Mouse (Mus musculus) neural tube, embryonic 14.5 days (tissue): ENCODE data around the gene Olig3. TPM values are rescaled to one million over a fixed set of nuclear protein-coding genes. Genes with fewer than 3 reads are reported as not detected.

ENCODE experiments used
- ATAC-seq: fragments of 200-750 bp; cut with Nextera tagmentation; 2 replicates; pipeline ENCODE4 v1.8.0; 2017; ENCODE audit warnings: low read depth, mild to moderate bottlenecking, moderate TSS enrichment, moderate library complexity
- H3K27ac ChIP-seq: fragments of 300-500 bp; sonication (generic); 2 replicates; pipeline ENCODE4 v1.5.1; 2014; ENCODE audit warnings: low read depth, mild to moderate bottlenecking, control low read depth, low read length, moderate library complexity, mixed read lengths
- H3K27me3 ChIP-seq: fragments of 300-500 bp; sonication (generic); 2 replicates; pipeline ENCODE4 v1.6.1; 2014; ENCODE audit warnings: low read length; ENCODE audit not compliant: control insufficient read depth, insufficient read depth
- H3K36me3 ChIP-seq: fragments of 300-500 bp; sonication (generic); 2 replicates; pipeline ENCODE4 v1.6.1; 2014; ENCODE audit warnings: low read length, mixed read lengths; ENCODE audit not compliant: control insufficient read depth, insufficient read depth
- H3K4me1 ChIP-seq: fragments of 300-500 bp; sonication (generic); 2 replicates; pipeline ENCODE4 v1.6.1; 2014; ENCODE audit warnings: low read length; ENCODE audit not compliant: control insufficient read depth, insufficient read depth
- H3K4me2 ChIP-seq: fragments of 300-500 bp; sonication (generic); 2 replicates; pipeline ENCODE4 v1.6.1; 2014; ENCODE audit warnings: mild to moderate bottlenecking, low read depth, low read length, control low read depth
- H3K4me3 ChIP-seq: fragments of 300-500 bp; sonication (generic); 2 replicates; pipeline ENCODE4 v1.5.1; 2014; ENCODE audit warnings: low read depth, low read length, control low read depth, mixed read lengths
- H3K9ac ChIP-seq: fragments of 300-500 bp; sonication (generic); replicated peaks from 2 replicates; pipeline ENCODE4 v1.6.1; 2014; ENCODE audit warnings: low read depth, mild to moderate bottlenecking, control low read depth, low read length, mixed read lengths
- H3K9me3 ChIP-seq: fragments of 300-500 bp; sonication (generic); 2 replicates; pipeline ENCODE4 v1.6.1; 2016; ENCODE audit warnings: low read length; ENCODE audit not compliant: control insufficient read depth
- WGBS: fragments of 180-500 bp; shearing (Covaris S2); extraction: QIAGEN DNeasy Blood & Tissue Kit; methylation state at CpG from one replicate; pipeline ENCODE4 v1.1.7; 2014; 5-methylcytosine and 5-hydroxymethylcytosine counted together
- polyA plus RNA-seq: library from polyadenylated mRNA; unstranded; fragments of >200 nt; fragmentation: Nextera tagmentation; extraction: Ambion mirVana; gene quantifications from 2 replicates; pipeline ENCODE4 v1.2.1, GENCODE M21; 2014

Gene Olig3
- polyA plus RNA-seq, 1 experiment from 2014 or later = 15.9 TPM

DNA sequence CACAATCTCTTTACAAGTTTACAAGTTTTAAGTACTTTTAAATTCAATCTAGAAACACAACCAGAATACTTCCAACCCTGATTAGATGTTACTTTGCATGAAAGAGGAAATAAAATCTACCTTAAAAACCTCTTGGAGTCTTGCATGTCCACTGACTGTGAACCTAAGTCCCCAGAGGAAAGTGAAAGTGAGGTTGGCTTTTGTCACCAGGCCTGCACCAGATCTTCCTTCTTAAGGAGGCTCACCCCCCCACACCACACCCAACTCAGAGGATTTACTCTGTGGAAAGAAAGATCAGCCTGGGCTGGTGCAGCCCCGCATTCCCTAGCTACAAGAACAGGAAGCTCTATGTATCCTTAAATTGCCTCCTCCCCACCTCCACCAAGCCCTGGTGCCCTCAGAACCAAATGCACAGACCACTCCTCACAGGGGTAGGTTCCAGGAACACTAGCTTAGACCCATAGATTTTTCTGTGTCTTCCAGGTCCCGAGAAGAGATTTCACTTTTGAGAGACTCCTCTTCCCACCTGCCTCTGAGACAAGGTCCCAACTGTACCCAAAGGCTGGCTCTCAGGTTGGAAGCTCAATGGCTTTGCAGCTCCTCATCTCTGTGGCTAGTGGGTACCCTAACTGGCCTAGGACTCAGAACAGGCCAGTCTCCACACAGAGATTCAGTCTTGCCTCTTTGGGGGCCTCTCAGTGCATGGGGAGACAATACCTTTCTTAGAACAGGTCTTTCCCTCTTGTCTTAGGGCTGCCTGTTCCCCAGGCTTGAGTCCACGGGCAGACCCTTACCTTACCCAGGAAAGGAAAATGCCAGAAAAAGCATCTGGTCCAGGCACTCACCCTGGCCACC, 4.3 kb downstream of the Olig3 start:
- no peak overlapping the region for H3K4me3 ChIP-seq
- no peaks in the 10 kb centered on the region for H3K36me3 ChIP-seq
- no peak overlapping the region for H3K4me2 ChIP-seq

DNA sequence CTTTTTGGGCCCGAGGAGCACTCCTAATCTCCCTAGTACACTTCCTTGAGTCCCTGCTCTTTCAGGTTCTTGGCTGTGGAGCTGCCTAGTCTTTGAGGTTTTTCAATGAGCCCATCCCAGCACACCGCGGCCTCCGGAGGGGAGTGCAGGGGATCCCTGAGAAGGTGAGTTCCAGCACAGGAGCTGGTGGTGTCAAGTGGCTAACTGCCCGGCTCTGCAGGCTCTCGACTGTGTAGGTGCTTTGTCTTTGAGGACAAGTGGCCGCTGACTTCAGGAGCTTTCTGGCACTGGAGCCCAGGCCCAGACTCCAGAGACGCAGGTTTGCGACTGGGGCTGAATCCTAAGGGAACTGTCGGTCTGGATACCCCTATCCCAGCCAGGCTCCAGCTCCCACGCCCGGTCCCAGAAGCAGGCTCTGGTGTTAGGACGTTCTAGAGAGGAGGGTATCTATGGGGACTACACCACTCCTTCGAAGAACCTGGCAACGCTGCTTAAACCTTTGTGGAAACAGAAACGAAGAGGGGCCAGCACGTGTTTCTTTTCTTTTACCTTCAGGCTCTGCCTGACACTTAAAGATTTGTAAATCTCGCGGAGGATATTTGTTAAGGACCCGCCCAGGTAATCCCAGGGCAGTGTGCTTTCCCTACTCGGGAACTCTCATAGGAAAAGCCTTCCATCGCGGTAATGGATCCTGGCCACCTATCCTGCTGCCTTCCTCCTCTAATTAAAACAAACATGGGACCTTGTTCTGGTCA, 5.4 kb downstream of the Olig3 start:
- Histone ChIP-seq H3K9me3 (no peaks in the 10 kb centered on the region), H3K4me3 (no peak overlapping the region), H3K36me3 (no peaks in the 10 kb centered on the region), H3K9ac (no peak overlapping the region), H3K4me2 (no peak overlapping the region), H3K27me3 (peaks cover 80% of the 10 kb centered on the region), H3K27ac (no peak overlapping the region), H3K4me1 (no peaks in the 10 kb centered on the region)
- 8% methylated on average over 23 of the region's 23 CpGs for WGBS
- no peak for ATAC-seq

More for the DNA sequence above, 4.3 kb downstream of the Olig3 start:
- Histone ChIP-seq H3K4me1 (no peaks in the 10 kb centered on the region), H3K9me3 (no peaks in the 10 kb centered on the region), H3K27me3 (peaks cover 78% of the 10 kb centered on the region), H3K27ac (no peak overlapping the region), H3K9ac (no peak overlapping the region)
- ATAC-seq = no peak
- WGBS = 27% methylated on average over 3 of the region's 3 CpGs

DNA sequence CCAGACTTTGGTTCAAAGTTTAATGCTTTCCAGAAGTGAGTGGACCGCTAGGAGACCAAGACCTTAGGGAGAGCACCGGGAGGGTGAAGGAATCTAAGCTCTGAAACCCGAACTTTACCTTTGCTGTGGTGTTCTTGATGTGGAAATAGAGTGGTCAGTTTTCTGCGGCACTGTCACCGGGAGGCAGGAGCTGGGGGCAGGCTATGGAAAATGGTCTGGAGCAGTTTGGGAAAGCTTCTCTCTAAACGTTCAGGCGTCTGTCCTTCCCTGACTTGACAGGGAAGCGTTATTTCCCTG, 5.9 kb downstream of the Olig3 start:
- no peaks in the 10 kb centered on the region for H3K36me3 ChIP-seq
- no peak overlapping the region for H3K27ac ChIP-seq
- H3K9me3 ChIP-seq = no peaks in the 10 kb centered on the region
- peaks cover 80% of the 10 kb centered on the region for H3K27me3 ChIP-seq
- H3K4me2 ChIP-seq = 0 out of 2 replicates have a peak overlapping the region, but pooled peaks have one; percentile 18
- no peaks in the 10 kb centered on the region for H3K4me1 ChIP-seq
- no peak overlapping the region for H3K9ac ChIP-seq
- no peak overlapping the region for H3K4me3 ChIP-seq
- ATAC-seq = no peak
- 3% methylated on average over 8 of the region's 8 CpGs for WGBS

DNA sequence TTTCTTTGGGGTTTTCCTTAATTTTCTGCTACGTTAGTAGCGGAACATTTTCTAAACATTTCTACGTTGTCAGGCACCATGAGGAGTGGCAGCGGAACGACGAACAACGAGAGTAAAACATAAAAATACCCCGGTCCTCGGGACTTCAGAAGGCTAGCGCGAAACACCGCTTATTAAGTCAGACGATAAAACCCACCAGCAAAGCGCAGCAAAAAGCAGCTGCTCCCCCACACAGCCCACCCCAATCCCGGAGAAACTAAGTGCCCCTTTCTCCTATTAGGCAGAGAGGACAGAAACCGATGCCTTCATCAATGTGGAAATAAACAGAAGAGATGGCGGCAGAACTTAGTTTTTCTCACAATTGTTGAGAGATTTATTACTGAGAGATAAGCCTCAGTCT, 6.5 kb downstream of the Olig3 start:
- Histone ChIP-seq H3K4me1 (no peaks in the 10 kb centered on the region), H3K36me3 (no peaks in the 10 kb centered on the region), H3K4me2 (peak overlapping the region; percentile 18; the same call in 1 of the 2 replicates), H3K27me3 (peaks cover 78% of the 10 kb centered on the region), H3K9me3 (no peaks in the 10 kb centered on the region), H3K27ac (no peak overlapping the region), H3K4me3 (no peak overlapping the region), H3K9ac (no peak overlapping the region)
- WGBS = 1% methylated on average over 17 of the region's 17 CpGs
- ATAC-seq = no peak

DNA sequence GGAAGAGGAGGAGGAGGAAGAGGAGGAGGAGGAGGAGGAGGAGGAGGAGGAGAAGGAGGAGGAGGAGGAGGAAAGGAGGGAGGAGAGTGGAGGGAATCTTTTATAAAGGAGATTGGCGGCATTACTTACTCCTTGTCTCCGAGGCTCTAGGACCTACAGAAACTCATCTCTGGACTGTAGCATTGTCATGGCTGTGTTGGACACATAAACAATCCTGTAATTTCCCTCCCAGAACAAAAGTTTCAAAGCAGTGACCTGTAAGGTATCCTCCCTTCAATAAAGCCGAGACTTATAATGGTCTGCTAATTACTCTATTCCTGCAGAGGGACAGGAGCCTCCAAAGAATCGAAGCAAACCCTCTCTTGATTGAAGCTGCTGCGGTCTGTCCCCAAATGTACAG, 7.0 kb downstream of the Olig3 start:
- H3K9me3 ChIP-seq = no peaks in the 10 kb centered on the region
- no peak for ATAC-seq
- WGBS = 6% methylated on average over 5 of the region's 5 CpGs

DNA sequence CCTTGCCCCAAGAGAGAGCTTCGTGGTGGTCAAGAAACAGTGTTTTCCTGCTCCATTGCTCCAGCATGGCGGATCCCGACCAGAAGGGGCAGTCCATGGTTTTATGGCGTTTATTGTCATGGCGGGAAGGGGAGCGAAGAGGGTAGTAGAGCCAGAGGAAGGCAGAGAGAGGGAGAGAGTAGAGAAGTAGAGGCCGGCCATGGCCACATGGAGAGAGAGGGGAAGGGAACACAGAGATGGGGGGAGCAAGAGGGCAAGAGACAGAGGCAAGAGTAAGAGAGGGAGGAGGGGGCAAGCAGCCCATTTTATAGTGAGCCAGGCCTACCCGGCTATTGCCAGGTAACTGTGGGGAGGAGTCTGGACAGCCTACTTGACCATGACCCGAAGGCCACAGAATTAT, 12.8 kb downstream of the Olig3 start:
- no peak overlapping the region for H3K9ac ChIP-seq
- ATAC-seq = no peak
- WGBS = 80% methylated on average over 9 of the region's 9 CpGs
- no peak overlapping the region for H3K27ac ChIP-seq
- no peak overlapping the region for H3K4me3 ChIP-seq
- H3K36me3 ChIP-seq = no peaks in the 10 kb centered on the region
- no peaks in the 10 kb centered on the region for H3K4me1 ChIP-seq
- H3K9me3 ChIP-seq = no peaks in the 10 kb centered on the region
- peaks cover 61% of the 10 kb centered on the region for H3K27me3 ChIP-seq
- H3K4me2 ChIP-seq = no peak overlapping the region

More for the DNA sequence above, 7.0 kb downstream of the Olig3 start:
- Histone ChIP-seq H3K27me3 (peaks cover 74% of the 10 kb centered on the region), H3K9ac (no peak overlapping the region), H3K4me2 (no peak overlapping the region), H3K4me1 (no peaks in the 10 kb centered on the region), H3K36me3 (no peaks in the 10 kb centered on the region), H3K27ac (no peak overlapping the region), H3K4me3 (no peak overlapping the region)

DNA sequence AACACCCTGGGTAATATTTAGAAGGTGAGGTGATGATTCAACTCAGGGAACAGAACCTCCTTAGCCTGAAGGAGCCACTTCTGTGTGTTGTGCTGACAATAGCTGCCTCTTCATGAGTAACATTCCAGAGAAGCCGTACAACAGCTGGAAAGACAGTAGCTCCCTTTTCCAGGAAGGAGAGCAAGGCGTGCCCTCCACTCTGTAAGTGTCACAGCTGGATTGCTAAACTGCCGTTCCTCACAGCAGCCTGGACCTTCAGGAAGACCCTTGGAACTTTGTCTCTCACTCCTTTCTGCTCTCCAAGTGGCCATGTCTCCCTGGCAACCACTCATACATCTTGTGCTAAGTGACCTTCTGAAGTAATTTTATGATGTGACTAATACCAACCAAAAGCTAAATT, 13.8 kb downstream of the Olig3 start:
- ATAC-seq = no peak
- Histone ChIP-seq H3K4me3 (no peak overlapping the region), H3K9me3 (no peaks in the 10 kb centered on the region), H3K36me3 (no peaks in the 10 kb centered on the region), H3K9ac (no peak overlapping the region), H3K4me2 (no peak overlapping the region), H3K27me3 (peaks cover 60% of the 10 kb centered on the region), H3K4me1 (no peaks in the 10 kb centered on the region), H3K27ac (no peak overlapping the region)
- 46% methylated on average over 3 of the region's 3 CpGs for WGBS

DNA sequence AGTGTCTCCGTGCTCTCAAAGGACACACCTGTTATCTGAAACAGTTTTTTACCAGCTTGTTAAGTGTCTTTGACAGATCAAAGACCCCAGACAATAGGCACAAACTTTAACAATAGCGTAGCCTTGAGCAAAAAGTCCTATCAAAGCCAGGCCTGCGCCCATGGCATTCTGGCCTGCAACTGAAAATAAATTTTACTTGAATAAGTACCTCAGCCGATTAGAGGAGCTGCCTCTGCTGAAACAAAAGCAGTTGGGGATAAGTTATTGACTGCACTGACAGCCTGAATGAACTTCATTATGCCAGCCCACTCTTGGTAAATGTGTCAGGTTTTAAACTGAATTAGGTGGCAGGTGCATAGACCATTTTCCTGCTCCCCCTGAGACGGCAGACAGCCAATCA, 15.9 kb downstream of the Olig3 start:
- Histone ChIP-seq H3K9me3 (no peaks in the 10 kb centered on the region), H3K27me3 (peaks cover 42% of the 10 kb centered on the region), H3K36me3 (no peaks in the 10 kb centered on the region), H3K9ac (no peak overlapping the region), H3K4me1 (no peaks in the 10 kb centered on the region), H3K4me2 (no peak overlapping the region), H3K27ac (no peak overlapping the region), H3K4me3 (no peak overlapping the region)
- 12% methylated on average over 5 of the region's 5 CpGs for WGBS
- ATAC-seq = peak; percentile 47

DNA sequence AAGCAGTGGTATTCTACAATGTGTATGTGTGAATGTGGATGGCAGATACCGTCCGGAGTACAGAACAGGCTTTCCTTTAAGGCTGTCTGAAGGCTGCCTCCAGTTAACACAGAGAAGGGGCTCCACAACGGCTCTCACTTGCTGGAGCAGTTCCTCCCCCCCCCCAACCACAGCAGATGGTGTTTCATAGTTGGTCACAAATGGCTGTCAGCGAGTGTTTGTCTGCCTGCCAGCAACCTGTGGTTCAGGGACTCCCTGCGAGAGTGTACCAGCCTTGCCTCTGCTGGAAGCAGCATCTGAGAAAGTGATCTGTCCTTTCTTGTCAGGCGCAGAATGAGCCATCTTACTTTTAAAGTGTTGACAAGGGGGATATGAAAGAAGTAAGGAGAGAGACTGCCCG, 17.5 kb downstream of the Olig3 start:
- peaks cover 37% of the 10 kb centered on the region for H3K27me3 ChIP-seq
- WGBS = 32% methylated on average over 7 of the region's 7 CpGs
- no peak overlapping the region for H3K9ac ChIP-seq
- H3K4me1 ChIP-seq = no peaks in the 10 kb centered on the region
- H3K27ac ChIP-seq = no peak overlapping the region
- no peak overlapping the region for H3K4me2 ChIP-seq
- H3K9me3 ChIP-seq = no peaks in the 10 kb centered on the region
- no peaks in the 10 kb centered on the region for H3K36me3 ChIP-seq
- no peak overlapping the region for H3K4me3 ChIP-seq
- ATAC-seq = peak; percentile 57; the same call in 1 of the 2 replicates
